Mouse (Mus musculus) lung, adult 2 months (tissue): ENCODE data around the gene Nme7.

Experiments
- CTCF ChIP-seq: fragments of 200-500 bp; IDR thresholded peaks from 2 replicates; pipeline ENCODE4 v1.5.1; 2011; ENCODE audit warnings: mild to moderate bottlenecking, low read length, control low read depth; ENCODE audit not compliant: insufficient read depth
- POLR2A ChIP-seq: fragments of 200-500 bp; IDR thresholded peaks from 2 replicates; pipeline ENCODE4 v1.6.1; 2011; ENCODE audit warnings: low read depth, mild to moderate bottlenecking, control low read depth, low read length, borderline replicate concordance; ENCODE audit errors: extremely low read depth

DNA sequence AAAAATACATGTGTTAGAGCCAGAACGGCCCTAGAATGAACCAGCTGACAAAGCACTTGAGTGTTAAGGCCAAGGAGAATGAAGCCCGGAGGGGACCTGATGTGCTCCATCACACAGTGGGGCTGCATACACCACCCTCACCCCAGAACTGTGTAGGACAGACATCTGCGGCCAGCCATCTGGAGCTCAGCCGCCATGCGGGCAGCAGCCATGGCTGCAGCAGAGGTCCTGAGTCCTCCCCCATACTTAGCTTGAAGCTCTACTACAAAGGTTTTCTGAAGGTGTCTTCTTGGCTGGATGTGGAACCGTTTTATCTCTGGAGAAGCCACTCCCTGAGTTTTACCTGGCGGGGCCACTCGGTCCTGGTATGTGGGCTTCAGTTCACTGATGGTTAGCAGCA lies 149.2 kb downstream of the Nme7 start:
- no peak for TF ChIP-seq POLR2A
- TF ChIP-seq CTCF = no peak
